Mouse (Mus musculus): ENCODE results near the gene Hipk1. TPM values are rescaled to one million over a fixed set of nuclear protein-coding genes. Genes with fewer than 3 reads are reported as not detected.
"Not testable (repeated sequence)": the region's sequence is repeated elsewhere in the genome, so short reads cannot be mapped to it uniquely, and the experiment has no call there.

The Hipk1 gene
- 12.2 and 12.7 TPM in 2 replicates for polyA plus RNA-seq (2014; fragmentation: Nextera tagmentation; extraction: Ambion mirVana)

- H3K36me3 ChIP-seq (ENCODE audit: control insufficient read depth, insufficient read depth, low read length) = no peaks in the 10 kb centered on the region
- ATAC-seq (replicated peaks; ENCODE audit: insufficient number of reproducible peaks, low FRiP score, low TSS enrichment) = peak; percentile 94
- H3K4me2 ChIP-seq = peak within 1 kb of the TSS; percentile 90
- no peaks in the 10 kb centered on the region for H3K27me3 ChIP-seq (ENCODE audit: control insufficient read depth, insufficient read depth, low read length)
- H3K9ac ChIP-seq (ENCODE audit: low read depth, low read length) = peak within 1 kb of the TSS; percentile 95
- H3K27ac ChIP-seq (ENCODE audit: low read depth, low read length) = peak within 1 kb of the TSS; percentile 90
- H3K9me3 ChIP-seq (replicated peaks; ENCODE audit: control insufficient read depth, low read length) = no peaks in the 10 kb centered on the region
- peak within 1 kb of the TSS; percentile 96 for H3K4me3 ChIP-seq (ENCODE audit: low read depth, low read length)
- H3K4me1 ChIP-seq (ENCODE audit: control insufficient read depth, insufficient read depth, low read length) = peaks cover 9% of the 10 kb centered on the region; the same call in 1 of the 2 replicates
- 10% methylated on average over 40 of the region's 49 CpGs for WGBS (ENCODE audit: insufficient replicate concordance)
Measured at GRCm38 (mm10) chr3:103791230-103792110, at the start of gene Hipk1. TSS of gene Hipk1 (minus strand) at chr3:103791563.

GRCm38 (mm10) chr3:103840946-103841345 lies 49.6 kb upstream of the Hipk1 start:
- not testable (repeated sequence) for H3K9ac ChIP-seq (ENCODE audit: low read depth, low read length); H3K4me1 ChIP-seq (ENCODE audit: control insufficient read depth, insufficient read depth, low read length); H3K36me3 ChIP-seq (ENCODE audit: control insufficient read depth, insufficient read depth, low read length); ATAC-seq (replicated peaks; ENCODE audit: insufficient number of reproducible peaks, low FRiP score, low TSS enrichment); H3K27me3 ChIP-seq (ENCODE audit: control insufficient read depth, insufficient read depth, low read length); H3K9me3 ChIP-seq (replicated peaks; ENCODE audit: control insufficient read depth, low read length); H3K27ac ChIP-seq (ENCODE audit: low read depth, low read length); H3K4me3 ChIP-seq (ENCODE audit: low read depth, low read length); H3K4me2 ChIP-seq
- 78% methylated on average over 7 of the region's 7 CpGs for whole genome bisulfite sequencing (ENCODE audit: insufficient replicate concordance)

GRCm38 (mm10) chr3:103840195-103840594 lies 48.8 kb upstream of the Hipk1 start:
- H3K9me3 ChIP-seq (replicated peaks; ENCODE audit: control insufficient read depth, low read length); H3K4me2 ChIP-seq; H3K4me3 ChIP-seq (ENCODE audit: low read depth, low read length); ATAC-seq (replicated peaks; ENCODE audit: insufficient number of reproducible peaks, low FRiP score, low TSS enrichment); H3K27me3 ChIP-seq (ENCODE audit: control insufficient read depth, insufficient read depth, low read length); H3K36me3 ChIP-seq (ENCODE audit: control insufficient read depth, insufficient read depth, low read length); H3K9ac ChIP-seq (ENCODE audit: low read depth, low read length); H3K27ac ChIP-seq (ENCODE audit: low read depth, low read length); H3K4me1 ChIP-seq (ENCODE audit: control insufficient read depth, insufficient read depth, low read length): not testable (repeated sequence)
- 86% methylated on average over 3 of the region's 3 CpGs for WGBS (ENCODE audit: insufficient replicate concordance)

GRCm38 (mm10) chr3:103839711-103840110 lies 48.3 kb upstream of the Hipk1 start:
- no peak for ATAC-seq (replicated peaks; ENCODE audit: insufficient number of reproducible peaks, low FRiP score, low TSS enrichment)
- Histone ChIP-seq H3K4me2 (no peak overlapping the region), H3K4me1 (ENCODE audit: control insufficient read depth, insufficient read depth, low read length) (no peaks in the 10 kb centered on the region), H3K9me3 (replicated peaks; ENCODE audit: control insufficient read depth, low read length) (no peaks in the 10 kb centered on the region), H3K27ac (ENCODE audit: low read depth, low read length) (no peak overlapping the region), H3K27me3 (ENCODE audit: control insufficient read depth, insufficient read depth, low read length) (no peaks in the 10 kb centered on the region), H3K9ac (ENCODE audit: low read depth, low read length) (no peak overlapping the region), H3K36me3 (ENCODE audit: control insufficient read depth, insufficient read depth, low read length) (no peaks in the 10 kb centered on the region), H3K4me3 (ENCODE audit: low read depth, low read length) (no peak overlapping the region)
- WGBS (ENCODE audit: insufficient replicate concordance) = 89% methylated on average over 6 of the region's 6 CpGs

- Histone ChIP-seq H3K27ac (ENCODE audit: low read depth, low read length) (no peak overlapping the region), H3K9me3 (replicated peaks; ENCODE audit: control insufficient read depth, low read length) (no peaks in the 10 kb centered on the region), H3K4me1 (ENCODE audit: control insufficient read depth, insufficient read depth, low read length) (peaks cover 4% of the 10 kb centered on the region; the same call in 1 of the 2 replicates), H3K4me2 (no peak overlapping the region), H3K4me3 (ENCODE audit: low read depth, low read length) (no peak overlapping the region), H3K9ac (ENCODE audit: low read depth, low read length) (no peak overlapping the region), H3K36me3 (ENCODE audit: control insufficient read depth, insufficient read depth, low read length) (no peaks in the 10 kb centered on the region), H3K27me3 (ENCODE audit: control insufficient read depth, insufficient read depth, low read length) (no peaks in the 10 kb centered on the region)
- WGBS (ENCODE audit: insufficient replicate concordance) = 96% methylated on average over 5 of the region's 5 CpGs
- no peak for ATAC-seq (replicated peaks; ENCODE audit: insufficient number of reproducible peaks, low FRiP score, low TSS enrichment)
Measured at GRCm38 (mm10) chr3:103836453-103836852, 45.1 kb upstream of the Hipk1 start.

DNA sequence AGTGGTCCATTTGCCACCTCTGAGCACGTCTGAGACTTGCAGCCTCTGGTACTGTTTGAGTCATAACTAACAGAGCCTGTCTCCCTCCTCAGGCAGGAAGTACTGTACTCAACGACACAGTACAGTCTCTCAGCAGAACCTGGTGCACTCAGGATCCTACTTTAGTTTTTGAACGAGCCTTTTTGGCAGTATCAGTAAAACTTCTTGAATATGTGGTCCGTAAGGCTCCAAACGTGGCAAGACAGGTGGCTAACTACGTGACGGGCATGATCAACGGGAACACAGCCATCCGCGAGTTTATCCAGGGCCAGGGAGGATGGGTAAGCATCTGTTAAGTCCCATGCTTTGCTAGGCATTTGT lies 44.6 kb upstream of the Hipk1 start:
- no peak overlapping the region for H3K9ac ChIP-seq (ENCODE audit: low read depth, low read length)
- peaks cover 4% of the 10 kb centered on the region; the same call in 1 of the 2 replicates for H3K4me1 ChIP-seq (ENCODE audit: control insufficient read depth, insufficient read depth, low read length)
- WGBS (ENCODE audit: insufficient replicate concordance) = 78% methylated on average over 10 of the region's 10 CpGs
- no peak for ATAC-seq (replicated peaks; ENCODE audit: insufficient number of reproducible peaks, low FRiP score, low TSS enrichment)
- H3K36me3 ChIP-seq (ENCODE audit: control insufficient read depth, insufficient read depth, low read length) = no peaks in the 10 kb centered on the region
- no peak overlapping the region for H3K27ac ChIP-seq (ENCODE audit: low read depth, low read length)
- H3K9me3 ChIP-seq (replicated peaks; ENCODE audit: control insufficient read depth, low read length) = no peaks in the 10 kb centered on the region
- H3K4me3 ChIP-seq (ENCODE audit: low read depth, low read length) = no peak overlapping the region
- no peak overlapping the region for H3K4me2 ChIP-seq
- no peaks in the 10 kb centered on the region for H3K27me3 ChIP-seq (ENCODE audit: control insufficient read depth, insufficient read depth, low read length)

DNA sequence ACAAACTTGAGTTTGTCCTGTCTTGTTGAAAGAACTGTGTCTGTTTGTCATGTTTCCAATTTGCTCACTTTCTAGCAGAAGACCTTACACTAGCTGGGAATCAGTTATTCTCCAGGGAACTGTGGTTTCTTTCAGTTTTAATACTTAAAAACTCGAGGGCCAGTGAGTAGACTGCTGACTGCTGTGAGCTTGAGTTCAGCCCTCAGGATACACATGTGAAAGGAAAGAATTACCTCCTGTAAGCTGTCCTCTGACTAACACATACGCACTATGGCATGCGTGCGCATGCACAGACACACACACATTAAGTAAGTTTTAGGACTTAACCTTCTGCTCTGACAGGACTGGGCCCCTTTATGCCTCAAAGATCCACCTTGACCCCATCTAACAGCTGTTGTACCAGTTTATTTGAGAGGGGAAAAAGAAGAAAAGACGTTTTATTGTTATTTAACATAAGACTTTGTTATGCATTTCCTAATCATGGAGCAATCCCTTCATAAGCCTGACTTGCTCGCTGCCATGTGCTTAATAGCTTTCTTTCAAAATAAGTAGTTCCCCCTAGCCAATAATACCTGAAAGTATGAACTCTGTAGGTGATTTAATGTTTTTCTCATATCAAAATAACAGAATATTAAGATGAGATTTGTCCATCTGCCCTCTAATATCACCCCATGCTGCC lies 44.0 kb upstream of the Hipk1 start:
- no peak for ATAC-seq (replicated peaks; ENCODE audit: insufficient number of reproducible peaks, low FRiP score, low TSS enrichment)
- H3K27me3 ChIP-seq (ENCODE audit: control insufficient read depth, insufficient read depth, low read length) = no peaks in the 10 kb centered on the region

DNA sequence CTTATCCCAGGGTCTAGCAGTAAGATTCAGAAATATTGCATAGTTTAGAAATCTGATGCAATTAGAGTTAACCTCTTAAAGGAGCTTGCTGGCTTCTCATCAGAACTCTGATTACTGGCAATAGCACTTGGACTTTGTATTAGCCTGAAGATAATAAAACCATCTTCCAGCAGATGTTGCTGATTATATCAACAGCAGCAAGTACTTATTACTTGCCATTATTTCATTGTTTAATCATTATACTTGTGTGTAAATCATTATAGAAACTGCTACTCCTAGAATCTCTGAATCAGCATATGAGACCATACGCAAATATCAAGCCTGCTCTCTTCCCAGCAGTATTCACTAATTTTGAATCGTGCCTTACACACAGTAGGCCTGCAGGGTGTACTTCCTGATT lies 42.6 kb upstream of the Hipk1 start:
- no peak for ATAC-seq (replicated peaks; ENCODE audit: insufficient number of reproducible peaks, low FRiP score, low TSS enrichment)
- Histone ChIP-seq H3K4me1 (ENCODE audit: control insufficient read depth, insufficient read depth, low read length) (peaks cover 4% of the 10 kb centered on the region; the same call in 1 of the 2 replicates), H3K9me3 (replicated peaks; ENCODE audit: control insufficient read depth, low read length) (no peaks in the 10 kb centered on the region), H3K27ac (ENCODE audit: low read depth, low read length) (no peak overlapping the region), H3K4me2 (no peak overlapping the region), H3K4me3 (ENCODE audit: low read depth, low read length) (no peak overlapping the region), H3K36me3 (ENCODE audit: control insufficient read depth, insufficient read depth, low read length) (no peaks in the 10 kb centered on the region), H3K9ac (ENCODE audit: low read depth, low read length) (no peak overlapping the region), H3K27me3 (ENCODE audit: control insufficient read depth, insufficient read depth, low read length) (no peaks in the 10 kb centered on the region)
- 87% methylated on average over 2 of the region's 2 CpGs for whole genome bisulfite sequencing (ENCODE audit: insufficient replicate concordance)

More for the DNA sequence above, 44.0 kb upstream of the Hipk1 start:
- no peaks in the 10 kb centered on the region for H3K9me3 ChIP-seq (replicated peaks; ENCODE audit: control insufficient read depth, low read length)
- WGBS (ENCODE audit: insufficient replicate concordance) = 80% methylated on average over 6 of the region's 6 CpGs
- no peaks in the 10 kb centered on the region for H3K36me3 ChIP-seq (ENCODE audit: control insufficient read depth, insufficient read depth, low read length)
- no peak overlapping the region for H3K4me3 ChIP-seq (ENCODE audit: low read depth, low read length)
- H3K4me2 ChIP-seq = no peak overlapping the region
- peaks cover 4% of the 10 kb centered on the region; the same call in 1 of the 2 replicates for H3K4me1 ChIP-seq (ENCODE audit: control insufficient read depth, insufficient read depth, low read length)
- H3K27ac ChIP-seq (ENCODE audit: low read depth, low read length) = no peak overlapping the region
- H3K9ac ChIP-seq (ENCODE audit: low read depth, low read length) = no peak overlapping the region
